Mouse (Mus musculus) heart, postnatal 25 days (tissue): ENCODE measurements around the gene Taar5. TPM values are rescaled to one million over a fixed set of nuclear protein-coding genes. Genes with fewer than 3 reads are reported as not detected.

Source experiments
- DNase-seq: peaks from one replicate; pipeline ENCODE4 v3.0.0; 2022; ENCODE audit warnings: low spot score
- intact Hi-C: fragments of 180-260 bp; cut with DNase I; formaldehyde crosslinking; loops from one replicate; pipeline ENCODE4 v1.15.1; 2025
- total RNA-seq, 2 experiments: library from RNA; stranded (reverse); gene quantifications; 2 replicates each; pipeline ENCODE4 v1.2.3; 2021

Gene Taar5
- total RNA-seq, 2 experiments from 2014 or later: not detected

DNA sequence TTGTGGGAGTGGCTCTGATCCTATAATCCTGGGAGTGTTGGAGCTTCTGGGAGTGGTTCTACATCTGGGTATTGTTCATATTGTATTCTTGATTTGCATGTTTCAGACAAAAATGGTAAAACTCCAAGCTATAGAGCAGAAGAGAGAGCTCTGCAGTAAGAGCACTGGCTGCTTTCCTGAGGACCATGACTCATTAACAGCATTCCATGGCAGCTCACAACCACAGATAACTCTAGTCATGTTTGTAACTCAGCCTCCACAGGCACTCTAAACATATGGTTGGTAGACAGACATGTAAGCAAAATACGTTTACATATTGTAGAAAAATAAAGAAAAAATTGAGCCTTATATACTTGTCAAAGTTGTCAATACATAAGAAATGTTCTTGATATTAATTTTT, 35.9 kb downstream of the Taar5 start:
- intact Hi-C loops: no loop called here
- no peak for DNase-seq

DNA sequence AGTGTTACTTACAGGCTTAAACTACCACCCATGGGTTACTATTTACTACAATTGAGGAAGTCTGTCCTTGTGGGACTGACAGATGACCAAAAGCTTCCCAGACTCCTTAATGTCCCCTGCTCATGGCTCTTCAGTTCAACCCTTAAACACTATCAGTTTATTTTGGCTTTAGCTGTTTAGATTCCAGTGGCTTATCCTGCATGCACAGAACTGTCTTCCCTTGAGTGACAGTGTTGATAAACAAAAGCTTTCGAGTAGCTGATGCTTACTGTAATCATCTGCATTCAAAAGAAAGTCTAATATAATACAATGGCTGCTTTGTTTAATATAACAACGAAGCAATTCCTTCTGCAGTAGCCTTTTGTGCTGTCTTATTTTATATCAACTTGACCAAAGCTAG, 36.5 kb downstream of the Taar5 start:
- DNase-seq: no peak
- intact Hi-C loops: no loop called here

DNA sequence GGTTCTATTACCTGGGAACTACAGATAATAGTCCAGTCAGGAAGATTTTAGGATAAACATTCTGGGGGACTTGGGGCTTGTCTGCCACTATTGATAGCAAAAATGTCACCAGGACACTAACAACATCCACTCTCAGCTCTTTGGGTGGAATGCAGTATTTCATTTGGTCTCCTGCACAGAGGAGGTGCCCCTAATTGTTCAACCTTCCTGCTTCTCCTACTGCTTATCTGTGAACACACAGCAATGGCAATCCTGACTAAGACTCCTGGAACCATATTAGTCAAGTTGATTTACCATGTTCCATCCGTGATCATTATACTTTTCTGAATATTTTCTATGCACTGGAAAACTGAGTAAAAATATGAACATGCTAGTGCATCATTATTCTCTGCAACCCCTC, 37.6 kb downstream of the Taar5 start:
- DNase-seq: no peak
- intact Hi-C loops: no loop called here

Other genes with a start within 250 kb of the Taar5 start
- gene Rps12, start 183.4 kb upstream of the Taar5 start, total RNA-seq: 100 to 1,000 TPM; 173 to 245 TPM
- gene Slc18b1, start 173.7 kb upstream of the Taar5 start, total RNA-seq: 10 to 100 TPM in 1 of 2 experiments, 1 to 10 TPM in 1; 8.6 to 10.2 TPM
- not detected for gene Vnn3, start 119.2 kb upstream of the Taar5 start, total RNA-seq
- gene Vnn1, start 76.0 kb upstream of the Taar5 start, total RNA-seq: under 1 TPM; 0.31 to 0.56 TPM
- not detected for gene Taar1, start 50.4 kb upstream of the Taar5 start, total RNA-seq
- gene Taar2, start 32.1 kb upstream of the Taar5 start, total RNA-seq: not detected
- gene Taar3, start 21.1 kb upstream of the Taar5 start, total RNA-seq: not detected
- not detected for gene Taar4, start 10.2 kb upstream of the Taar5 start, total RNA-seq
- not detected for gene Taar6, start 14.9 kb downstream of the Taar5 start, total RNA-seq
- not detected for gene Taar7a, start 22.8 kb downstream of the Taar5 start, total RNA-seq
- not detected for gene Taar7b, start 29.2 kb downstream of the Taar5 start, total RNA-seq
- gene Taar7d, start 56.5 kb downstream of the Taar5 start, total RNA-seq: not detected
- gene Taar7e, start 66.9 kb downstream of the Taar5 start, total RNA-seq: not detected
- gene Taar7f, start 78.8 kb downstream of the Taar5 start, total RNA-seq: not detected
- gene Taar8a, start 105.8 kb downstream of the Taar5 start, total RNA-seq: not detected
- not detected for gene Taar8b, start 121.6 kb downstream of the Taar5 start, total RNA-seq
- gene Taar8c, start 131.2 kb downstream of the Taar5 start, total RNA-seq: not detected
- not detected for gene Taar9, start 138.8 kb downstream of the Taar5 start, total RNA-seq
- gene Stx7, start 178.6 kb downstream of the Taar5 start, total RNA-seq: 10 to 100 TPM; 41.5 to 47.2 TPM